Mouse (Mus musculus): ENCODE results near the gene Dcdc2a. TPM values are rescaled to one million over a fixed set of nuclear protein-coding genes. Genes with fewer than 3 reads are reported as not detected.

The Dcdc2a gene
- under 1 TPM in 1 of 2 experiments, not detected in 1; 0.26 TPM for total RNA-seq (2021)
- long read RNA-seq, experiment 1: 0 reads
- long read RNA-seq, experiment 2: 0 reads

DNA sequence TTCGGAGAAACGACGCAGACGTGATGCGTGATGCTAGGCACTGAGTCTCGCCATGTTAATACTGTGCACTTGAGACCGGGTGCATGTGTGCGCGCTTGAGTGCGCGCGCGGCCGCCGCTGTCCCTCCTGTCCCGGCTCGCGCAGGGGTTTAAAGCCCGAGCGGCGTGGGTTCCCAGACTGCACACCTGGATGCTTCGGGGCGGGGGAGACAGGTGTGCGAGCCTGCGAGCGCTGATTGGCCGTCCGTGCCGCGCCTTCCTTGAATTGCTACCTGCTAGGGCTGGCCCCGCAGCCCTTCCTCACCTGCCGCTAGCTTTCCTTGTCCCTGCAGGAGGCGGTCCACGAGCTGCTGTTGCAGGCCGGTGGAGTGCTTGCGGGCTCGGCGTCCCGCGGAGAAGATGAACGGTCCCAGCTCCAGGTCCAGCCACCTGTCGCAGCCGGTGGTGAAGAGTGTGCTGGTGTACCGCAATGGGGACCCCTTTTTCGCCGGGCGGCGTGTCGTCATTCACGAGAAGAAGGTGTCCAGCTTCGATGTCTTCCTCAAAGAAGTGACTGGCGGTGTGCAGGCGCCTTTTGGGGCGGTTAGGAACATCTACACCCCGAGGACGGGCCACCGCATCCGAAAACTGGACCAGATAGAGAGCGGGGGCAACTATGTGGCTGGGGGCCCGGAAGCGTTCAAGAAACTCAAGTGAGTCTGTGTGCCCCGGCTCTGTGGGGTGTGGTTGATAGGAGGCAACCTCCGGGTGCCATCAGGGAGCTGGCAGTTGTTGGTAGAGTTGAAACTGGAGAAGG lies at the start of gene Dcdc2a:
Gene Dcdc2a (plus strand): TSS at position 132 of the 795 bp plus-strand sequence.
- intact Hi-C loops (cut with DNase I): no loop called here
- peak in 1 of 2 experiments; percentile 3 for DNase-seq

DNA sequence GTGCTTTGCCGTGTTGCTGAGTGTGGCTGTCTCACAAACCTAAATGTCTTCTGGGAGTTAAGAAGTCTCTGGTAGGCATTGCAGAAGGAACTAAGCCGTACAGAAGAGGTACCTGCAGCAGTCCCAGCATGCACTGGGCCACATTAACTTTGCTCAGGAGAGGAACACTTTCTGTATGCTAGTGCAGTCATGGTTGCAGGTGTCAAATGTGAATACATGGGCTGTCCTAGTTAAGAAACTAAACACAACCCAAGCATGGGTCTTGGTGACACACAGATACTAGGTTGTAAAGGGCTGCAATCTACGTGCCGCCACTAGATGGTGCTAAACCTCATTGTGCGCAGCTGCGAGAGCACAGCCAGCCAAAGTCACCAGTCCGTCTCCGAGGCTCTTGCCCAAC lies 48.7 kb upstream of the Dcdc2a start:
- intact Hi-C loops (cut with DNase I): no loop called here
- peak; percentile 40 to 63 for DNase-seq

GRCm38 (mm10) chr13:25018316-25018715 lies 37.5 kb upstream of the Dcdc2a start:
- intact Hi-C loops (cut with DNase I): no loop called here
- DNase-seq: no peak

DNA sequence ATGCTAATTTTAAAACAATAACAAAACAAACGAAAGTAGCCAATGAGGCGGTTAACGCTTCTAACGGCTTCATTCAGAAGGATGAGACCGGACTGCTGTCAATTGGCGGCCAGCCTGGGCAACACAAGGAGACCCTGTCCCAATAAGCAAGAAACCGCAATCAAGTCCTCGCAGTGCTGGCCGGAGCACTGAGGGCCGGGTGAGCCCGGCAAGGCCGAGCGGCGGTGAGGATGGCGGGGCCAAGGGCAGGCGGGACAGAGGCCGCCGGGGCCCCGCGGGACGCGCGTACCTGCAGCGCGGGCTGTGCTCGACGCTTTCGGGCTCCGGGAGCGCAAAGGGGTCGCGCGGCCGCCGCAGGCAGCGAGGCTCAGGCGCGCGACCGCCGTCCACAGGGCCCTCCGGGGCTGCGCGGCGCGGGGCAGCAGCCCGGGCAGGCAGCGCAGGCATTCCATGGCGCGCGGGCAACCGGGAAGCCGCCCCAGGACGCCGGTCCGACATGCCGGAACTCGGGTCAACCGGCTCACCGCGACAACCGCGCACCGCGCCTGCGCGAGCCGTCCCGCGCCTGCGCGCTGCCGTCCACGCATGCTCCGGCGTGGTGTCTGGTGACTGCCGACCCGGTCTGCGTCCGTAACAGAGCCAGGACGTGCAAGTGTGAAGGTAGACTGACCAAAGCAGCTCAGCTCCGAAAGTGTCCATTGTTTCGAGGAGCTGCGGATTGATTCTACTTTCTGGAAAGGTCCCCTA lies 35.8 kb upstream of the Dcdc2a start, which contains the start of gene Mrs2:
Gene Mrs2 (minus strand): TSS at position 587 of the 747 bp plus-strand sequence.
- DNase-seq: peak; percentile 92 to 94
- intact Hi-C loops (cut with DNase I): no loop called here

DNA sequence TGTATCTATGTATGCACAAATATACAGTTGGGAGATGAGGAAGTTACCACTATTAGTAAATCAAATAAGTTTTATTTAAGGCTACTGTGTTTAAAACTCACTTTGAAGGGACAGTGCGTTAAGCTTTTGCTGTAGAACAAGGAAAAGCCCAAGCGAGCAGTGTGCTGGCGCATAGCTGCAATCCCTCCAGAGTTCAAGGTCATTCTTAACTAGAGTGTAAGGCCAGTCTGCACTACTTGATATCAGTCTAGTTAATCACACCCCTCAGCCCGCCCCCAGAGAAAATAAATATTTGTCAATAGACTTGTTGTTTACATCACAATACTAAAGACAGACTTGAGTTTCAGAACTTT lies 35.3 kb upstream of the Dcdc2a start:
- intact Hi-C loops (cut with DNase I): no loop called here

GRCm38 (mm10) chr13:25022386-25022785 lies 33.4 kb upstream of the Dcdc2a start:
- intact Hi-C loops (cut with DNase I): no loop called here
- DNase-seq: no peak

More for the DNA sequence above, 35.3 kb upstream of the Dcdc2a start:
- peak in 1 of 2 experiments; percentile 9 for DNase-seq

- intact Hi-C loops (cut with DNase I): no loop called here
Measured at GRCm38 (mm10) chr13:25023129-25023528, 32.7 kb upstream of the Dcdc2a start.

DNA sequence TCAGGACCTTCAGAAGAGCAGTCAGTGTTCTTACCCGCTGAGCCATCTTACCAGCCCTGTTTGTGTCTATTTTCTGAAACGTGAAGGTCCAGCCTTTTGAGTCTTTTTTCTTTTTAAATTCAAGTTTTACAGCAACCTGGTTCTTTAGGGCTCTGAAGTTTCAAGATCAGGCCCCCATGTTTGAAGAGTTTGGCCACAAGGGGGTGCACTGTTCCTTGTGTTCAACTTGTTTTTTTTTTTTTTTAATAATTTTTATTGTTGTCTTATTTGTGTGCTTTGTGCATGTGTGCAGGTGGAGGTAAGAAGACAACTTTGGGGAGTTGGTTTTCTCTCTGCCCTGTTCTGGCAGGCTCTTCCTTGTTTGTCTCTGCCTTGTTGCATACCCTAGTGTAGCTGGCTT lies 31.1 kb upstream of the Dcdc2a start:
- peak; percentile 23 to 62 for DNase-seq
- intact Hi-C loops (cut with DNase I): loop anchor here (1.0 kb wide), 1 partner anchor 92 kb away; no protein-coding TSS in a partner anchor

More at GRCm38 (mm10) chr13:25023129-25023528, 32.7 kb upstream of the Dcdc2a start:
- DNase-seq: no peak

DNA sequence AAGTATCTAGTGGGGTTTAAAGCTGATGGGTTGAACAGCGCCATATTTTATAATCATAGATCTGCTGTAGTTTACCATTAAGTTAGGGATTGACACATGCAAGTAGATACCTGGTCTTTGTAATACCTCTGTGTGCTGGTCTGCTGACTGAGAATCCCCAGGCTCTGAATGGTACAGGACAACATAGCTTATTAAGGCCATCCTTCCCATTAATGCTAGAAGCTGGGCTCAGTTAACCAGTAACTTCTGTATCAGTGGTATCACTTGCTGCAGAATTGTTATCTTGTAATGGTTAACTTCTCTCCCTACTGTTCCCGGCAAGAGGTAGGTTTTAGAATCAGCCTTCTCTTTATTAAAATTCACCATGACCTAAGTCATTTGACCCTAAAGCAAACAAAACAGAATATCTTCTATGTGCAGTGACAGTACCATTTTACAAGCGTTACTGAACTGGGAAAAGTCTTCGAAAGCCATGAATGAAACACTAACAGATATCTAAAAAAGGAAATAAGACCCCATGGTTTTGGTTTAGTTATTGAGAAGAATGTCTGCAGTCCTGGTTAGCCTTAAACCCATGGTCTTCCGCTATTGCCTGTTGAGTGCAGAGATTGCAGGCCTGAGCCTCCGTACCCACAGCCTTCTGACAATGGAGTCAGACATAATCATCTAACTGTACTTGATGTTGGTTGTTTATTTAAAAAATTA lies 29.2 kb upstream of the Dcdc2a start:
- intact Hi-C loops (cut with DNase I): no loop called here
- DNase-seq: no peak

- DNase-seq: no peak
- intact Hi-C loops (cut with DNase I): no loop called here
Measured at GRCm38 (mm10) chr13:25027114-25027425, 28.7 kb upstream of the Dcdc2a start.

DNA sequence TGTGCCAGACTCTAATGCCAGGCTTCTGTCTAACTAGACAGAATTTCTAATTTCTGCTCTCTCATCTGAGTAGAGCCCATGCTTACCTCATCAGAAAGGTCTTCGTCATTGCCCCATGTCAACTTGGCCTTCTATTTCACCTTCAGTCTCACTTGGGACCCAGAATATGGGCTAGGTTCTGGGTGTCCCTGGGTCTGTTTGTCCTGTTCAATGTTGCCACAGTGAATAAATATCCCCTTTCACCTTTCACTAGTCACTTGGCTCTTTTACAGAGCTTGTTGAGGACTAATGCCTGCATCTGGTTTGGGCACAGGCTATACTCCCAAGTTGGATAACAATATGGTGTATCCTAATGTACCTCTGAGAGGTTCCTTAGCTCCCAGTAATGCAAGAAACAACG lies 16.3 kb upstream of the Dcdc2a start:
- intact Hi-C loops (cut with DNase I): no loop called here
- no peak for DNase-seq

- DNase-seq: no peak
- intact Hi-C loops (cut with DNase I): no loop called here
Measured at GRCm38 (mm10) chr13:25052671-25053070, 3.1 kb upstream of the Dcdc2a start.

DNA sequence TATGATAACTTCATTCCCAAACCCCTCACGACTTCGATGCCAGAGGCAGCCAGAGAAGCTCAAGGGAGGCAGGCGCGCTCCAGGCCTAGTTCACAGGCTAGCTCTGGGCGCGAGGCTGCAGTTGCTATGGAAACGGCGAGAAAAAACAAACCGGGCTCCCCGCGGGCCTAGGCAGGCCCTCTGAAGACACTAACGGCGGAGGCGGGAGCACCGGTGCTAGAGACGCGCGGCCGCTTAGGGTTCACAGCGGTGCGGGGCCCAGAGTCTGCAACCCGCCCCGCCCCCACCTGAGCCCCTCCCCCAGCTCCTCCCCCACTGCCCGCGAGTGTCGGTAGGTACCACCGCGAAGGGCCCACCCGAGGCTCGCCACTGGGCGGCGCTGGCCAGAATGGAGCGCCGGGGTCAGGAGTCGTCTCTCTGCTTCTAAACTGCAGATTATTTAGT lies 671 bp upstream of the Dcdc2a start:
- DNase-seq: peak; percentile 35 to 38
- intact Hi-C loops (cut with DNase I): no loop called here

- no peak for DNase-seq
- intact Hi-C loops (cut with DNase I): no loop called here
Measured at GRCm38 (mm10) chr13:25066659-25067058, 10.9 kb downstream of the Dcdc2a start.

DNA sequence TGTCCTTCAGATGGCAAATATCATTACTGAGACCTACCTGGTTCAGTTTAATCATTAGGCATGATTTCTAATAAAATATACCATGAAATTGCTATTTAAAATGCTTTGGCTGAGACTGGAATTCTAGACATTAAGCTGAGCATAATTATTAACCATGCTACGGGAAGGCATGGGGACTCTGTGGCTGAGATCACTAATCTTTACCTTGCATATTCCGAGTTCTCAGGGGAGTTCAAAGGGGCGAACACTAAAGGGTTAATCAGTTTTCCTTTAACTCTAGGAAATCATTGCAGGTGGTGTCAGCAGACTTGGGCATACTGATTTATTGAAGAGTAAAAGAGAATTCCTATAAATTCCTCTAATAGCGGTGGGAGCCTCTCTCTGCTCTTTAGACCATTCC lies 11.4 kb downstream of the Dcdc2a start:
- no peak for DNase-seq
- intact Hi-C loops (cut with DNase I): no loop called here

DNA sequence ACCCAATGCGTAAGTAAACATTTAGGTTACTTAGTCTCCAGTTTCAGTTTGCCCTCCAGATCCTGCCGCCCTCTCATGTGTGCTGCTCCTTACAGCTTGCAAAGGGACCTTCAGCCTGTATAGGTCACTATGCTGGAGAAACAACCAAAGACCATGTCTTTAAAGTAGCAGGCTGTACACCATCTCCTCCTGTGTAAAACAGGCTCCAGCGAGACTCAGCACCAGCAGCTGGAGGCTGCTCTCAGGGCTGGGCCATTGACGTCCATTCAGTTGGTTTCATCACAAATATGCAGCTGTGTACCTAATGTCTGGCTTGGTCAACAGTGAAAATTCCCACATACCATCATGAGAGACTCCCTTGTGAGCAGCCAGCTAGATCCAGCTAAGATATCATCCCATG lies 14.0 kb downstream of the Dcdc2a start:
- DNase-seq: no peak
- intact Hi-C loops (cut with DNase I): no loop called here

DNA sequence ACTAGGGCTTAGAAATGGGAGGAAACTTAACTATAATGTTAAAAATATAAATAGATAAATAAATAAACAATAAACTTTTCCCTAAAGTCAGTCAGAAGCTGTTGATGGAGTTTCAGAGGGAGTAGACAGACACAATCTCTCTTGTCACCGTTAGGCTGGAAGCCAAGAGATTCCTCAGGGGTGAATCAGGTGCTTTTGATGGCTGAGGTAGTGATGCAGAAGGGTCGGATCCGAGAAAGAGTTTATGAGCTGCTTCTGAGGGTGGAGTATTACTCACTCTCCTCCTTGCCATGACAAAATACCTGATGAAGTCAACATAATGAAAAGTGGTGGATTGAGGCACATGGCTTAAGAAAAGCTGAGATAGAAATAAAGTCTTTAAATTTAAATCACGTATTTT lies 15.0 kb downstream of the Dcdc2a start:
- DNase-seq: no peak
- intact Hi-C loops (cut with DNase I): no loop called here

- DNase-seq: no peak
- intact Hi-C loops (cut with DNase I): no loop called here
Measured at GRCm38 (mm10) chr13:25077262-25077661, 21.5 kb downstream of the Dcdc2a start.

- DNase-seq: peak in 1 of 2 experiments; percentile 2
- intact Hi-C loops (cut with DNase I): no loop called here
Measured at GRCm38 (mm10) chr13:25083144-25083572, 27.4 kb downstream of the Dcdc2a start.

DNA sequence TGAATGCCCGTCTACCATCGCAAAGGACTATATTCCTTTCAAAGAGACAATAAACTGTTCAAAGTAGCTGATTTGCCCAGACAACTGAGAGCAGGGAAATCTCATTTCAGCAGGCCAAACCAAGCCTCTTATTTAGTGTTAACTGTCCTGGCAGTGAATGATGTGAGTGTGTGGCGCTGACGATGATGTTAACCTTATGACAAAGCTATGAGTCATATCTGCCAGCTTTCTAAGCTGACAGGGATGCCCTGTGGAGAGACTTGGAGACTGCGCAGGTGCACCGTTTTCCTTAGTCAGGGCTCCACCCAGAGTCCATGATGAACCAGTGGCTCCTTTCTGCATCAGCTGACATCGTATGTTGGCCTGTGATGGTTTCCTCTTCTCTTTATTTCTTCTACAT lies 29.3 kb downstream of the Dcdc2a start:
- DNase-seq: no peak
- intact Hi-C loops (cut with DNase I): no loop called here

DNA sequence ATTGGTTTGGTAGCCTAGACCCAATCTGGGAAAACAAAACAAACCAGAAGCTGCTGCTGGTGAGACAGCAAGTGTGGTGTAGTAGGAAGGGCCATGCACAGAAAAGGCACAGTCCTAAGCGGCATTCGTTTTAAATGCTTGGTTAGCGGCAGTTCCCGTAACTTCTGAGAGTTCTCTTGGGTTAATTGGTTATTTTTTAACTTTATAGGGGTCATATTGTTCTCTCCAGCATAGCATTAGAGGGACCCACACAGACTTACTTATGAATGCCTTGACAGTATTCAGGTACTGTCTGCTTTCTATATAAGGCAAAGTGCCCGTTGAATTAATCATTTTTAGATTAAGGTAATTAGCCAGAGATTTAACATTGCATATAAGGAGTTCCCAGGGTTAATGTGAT lies 35.5 kb downstream of the Dcdc2a start:
- intact Hi-C loops (cut with DNase I): no loop called here
- DNase-seq: no peak
